Mouse (Mus musculus): ENCODE data around the gene Mtmr14. TPM values are rescaled to one million over a fixed set of nuclear protein-coding genes. Genes with fewer than 3 reads are reported as not detected.

The Mtmr14 gene
- polyA plus RNA-seq, 1 experiment from 2014 or later = 35.6 TPM

Other genes starting within 250 kb of the Mtmr14 start
- gene Thumpd3, start 191.6 kb upstream of the Mtmr14 start, polyA plus RNA-seq (2015; fragmentation: Nextera tagmentation; extraction: Ambion mirVana) = 42.9 and 48.3 TPM in 2 replicates
- 81.1 and 84.7 TPM in 2 replicates for gene Setd5, start 160.5 kb upstream of the Mtmr14 start, polyA plus RNA-seq (2015; fragmentation: Nextera tagmentation; extraction: Ambion mirVana)
- 1.5 and 1.9 TPM in 2 replicates for gene Lhfpl4, start 42.5 kb upstream of the Mtmr14 start, polyA plus RNA-seq (2015; fragmentation: Nextera tagmentation; extraction: Ambion mirVana)
- 0.21 and 1.1 TPM in 2 replicates for gene Cpne9, start 44.5 kb downstream of the Mtmr14 start, polyA plus RNA-seq (2015; fragmentation: Nextera tagmentation; extraction: Ambion mirVana)
- gene Brpf1, start 69.3 kb downstream of the Mtmr14 start, polyA plus RNA-seq (2015; fragmentation: Nextera tagmentation; extraction: Ambion mirVana) = 18.0 and 22.9 TPM in 2 replicates
- 12.5 and 13.6 TPM in 2 replicates for gene Ogg1, start 89.1 kb downstream of the Mtmr14 start, polyA plus RNA-seq (2015; fragmentation: Nextera tagmentation; extraction: Ambion mirVana)
- gene Camk1, start 106.1 kb downstream of the Mtmr14 start, polyA plus RNA-seq (2015; fragmentation: Nextera tagmentation; extraction: Ambion mirVana) = 100 and 101 TPM in 2 replicates
- gene Tada3, start 140.0 kb downstream of the Mtmr14 start, polyA plus RNA-seq (2015; fragmentation: Nextera tagmentation; extraction: Ambion mirVana) = 51.0 and 54.2 TPM in 2 replicates
- gene Arpc4, start 140.3 kb downstream of the Mtmr14 start, polyA plus RNA-seq (2015; fragmentation: Nextera tagmentation; extraction: Ambion mirVana) = 381 and 384 TPM in 2 replicates
- 7.7 and 10.7 TPM in 2 replicates for gene Ttll3, start 151.4 kb downstream of the Mtmr14 start, polyA plus RNA-seq (2015; fragmentation: Nextera tagmentation; extraction: Ambion mirVana)
- gene Rpusd3, start 181.5 kb downstream of the Mtmr14 start, polyA plus RNA-seq (2015; fragmentation: Nextera tagmentation; extraction: Ambion mirVana) = 16.7 and 19.7 TPM in 2 replicates
- gene Cidec, start 197.9 kb downstream of the Mtmr14 start, polyA plus RNA-seq (2015; fragmentation: Nextera tagmentation; extraction: Ambion mirVana) = not detected in 2 replicates
- gene Jagn1, start 204.7 kb downstream of the Mtmr14 start, polyA plus RNA-seq (2015; fragmentation: Nextera tagmentation; extraction: Ambion mirVana) = 81.4 and 84.8 TPM in 2 replicates
- gene Il17re, start 220.6 kb downstream of the Mtmr14 start, polyA plus RNA-seq (2015; fragmentation: Nextera tagmentation; extraction: Ambion mirVana) = 11.7 and 12.2 TPM in 2 replicates
- 34.3 and 37.5 TPM in 2 replicates for gene Il17rc, start 233.6 kb downstream of the Mtmr14 start, polyA plus RNA-seq (2015; fragmentation: Nextera tagmentation; extraction: Ambion mirVana)
- gene Creld1, start 245.5 kb downstream of the Mtmr14 start, polyA plus RNA-seq (2015; fragmentation: Nextera tagmentation; extraction: Ambion mirVana) = 21.5 and 22.5 TPM in 2 replicates

All from embryonic facial prominence, embryonic 15.5 days (tissue).